Mouse (Mus musculus) stomach, postnatal 0 days (tissue): ENCODE measurements at regions not wholly inside any gene's neighbourhood (a gene's known extent, or its start where the extent isn't known, plus 50 kb on each side); places are given as distances from the start of the nearest gene placed in this dataset.

Source experiments
- ATAC-seq: fragments of 200-750 bp; cut with Nextera tagmentation; 2 replicates; pipeline ENCODE4 v1.8.0; 2017; ENCODE audit not compliant: low FRiP score, low TSS enrichment
- DNase-seq: peaks from one replicate; pipeline ENCODE4 v3.0.0-alpha.2; 2016; ENCODE audit warnings: low spot score
- H3K27ac ChIP-seq: fragments of 300-500 bp; sonication (generic); replicated peaks from 2 replicates; pipeline ENCODE4 v1.5.1; 2014; ENCODE audit warnings: mild to moderate bottlenecking, control low read depth
- H3K27me3 ChIP-seq: fragments of 300-500 bp; sonication (generic); 2 replicates; pipeline ENCODE4 v1.6.1; 2014; ENCODE audit warnings: low read length; ENCODE audit not compliant: control insufficient read depth, insufficient read depth
- H3K36me3 ChIP-seq: fragments of 300-500 bp; sonication (generic); 2 replicates; pipeline ENCODE4 v1.6.1; 2014; ENCODE audit warnings: low read length, mixed read lengths; ENCODE audit not compliant: control insufficient read depth, insufficient read depth
- H3K4me1 ChIP-seq: fragments of 300-500 bp; sonication (generic); replicated peaks from 2 replicates; pipeline ENCODE4 v1.6.1; 2014; ENCODE audit warnings: antibody characterized with exemption; ENCODE audit not compliant: control insufficient read depth, insufficient read depth
- H3K4me2 ChIP-seq: fragments of 300-500 bp; sonication (generic); replicated peaks from 2 replicates; pipeline ENCODE4 v1.6.1; 2014; ENCODE audit warnings: low read depth, mild to moderate bottlenecking, control low read depth, moderate library complexity
- H3K4me3 ChIP-seq: fragments of 300-500 bp; sonication (generic); 2 replicates; pipeline ENCODE4 v1.5.1; 2014; ENCODE audit warnings: low read depth, low read length, control low read depth
- H3K9ac ChIP-seq: fragments of 300-500 bp; sonication (generic); 2 replicates; pipeline ENCODE4 v1.6.1; 2014; ENCODE audit warnings: mild to moderate bottlenecking, low read length, control low read depth, mixed read lengths
- H3K9me3 ChIP-seq: fragments of 300-500 bp; sonication (generic); 2 replicates; pipeline ENCODE4 v1.6.1; 2016; ENCODE audit warnings: low read length; ENCODE audit not compliant: control insufficient read depth
- CTCF ChIP-seq: IDR thresholded peaks from 2 replicates; pipeline ENCODE4 v1.5.1; 2016; ENCODE audit warnings: antibody characterized with exemption, low read depth, mild to moderate bottlenecking, moderate library complexity
- EP300 ChIP-seq: optimal IDR thresholded peaks from 2 replicates; pipeline ENCODE3; 2016; ENCODE audit warnings: antibody characterized with exemption
- WGBS: fragments of 180-500 bp; shearing (Covaris S2); extraction: QIAGEN DNeasy Blood & Tissue Kit; methylation state at CpG from one replicate; pipeline ENCODE4 v1.1.7; 2014; 5-methylcytosine and 5-hydroxymethylcytosine counted together

DNA sequence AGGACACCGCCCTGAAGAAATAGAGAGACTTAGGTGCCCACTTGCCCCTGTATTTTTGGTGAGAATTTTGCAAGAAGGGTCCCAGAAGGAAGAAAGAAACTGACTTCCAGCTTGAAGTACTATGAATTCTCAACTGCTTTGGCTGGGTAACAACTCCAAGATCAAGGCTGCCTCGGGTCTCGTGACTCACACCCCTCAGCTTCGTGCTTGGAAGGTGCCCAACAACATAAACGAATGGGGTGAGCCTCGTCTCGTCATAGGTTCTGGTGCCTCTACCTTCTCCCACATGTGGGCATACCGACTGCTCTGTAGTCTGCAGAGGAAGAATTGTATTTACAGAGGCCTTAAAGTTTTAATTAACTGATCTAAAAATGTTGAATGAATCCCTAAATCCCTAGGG is 81.6 kb upstream of the Bach2 start:
- Histone ChIP-seq H3K36me3 (no peaks in the 10 kb centered on the region), H3K9ac (no peak overlapping the region), H3K27me3 (no peaks in the 10 kb centered on the region), H3K9me3 (no peaks in the 10 kb centered on the region), H3K4me3 (no peak overlapping the region), H3K4me1 (no peaks in the 10 kb centered on the region), H3K27ac (no peak overlapping the region), H3K4me2 (no peak overlapping the region)
- no peak for TF ChIP-seq EP300
- TF ChIP-seq CTCF: no peak
- WGBS: 32% methylated on average over 8 of the region's 8 CpGs
- ATAC-seq (no peak), DNase-seq (no peak)

DNA sequence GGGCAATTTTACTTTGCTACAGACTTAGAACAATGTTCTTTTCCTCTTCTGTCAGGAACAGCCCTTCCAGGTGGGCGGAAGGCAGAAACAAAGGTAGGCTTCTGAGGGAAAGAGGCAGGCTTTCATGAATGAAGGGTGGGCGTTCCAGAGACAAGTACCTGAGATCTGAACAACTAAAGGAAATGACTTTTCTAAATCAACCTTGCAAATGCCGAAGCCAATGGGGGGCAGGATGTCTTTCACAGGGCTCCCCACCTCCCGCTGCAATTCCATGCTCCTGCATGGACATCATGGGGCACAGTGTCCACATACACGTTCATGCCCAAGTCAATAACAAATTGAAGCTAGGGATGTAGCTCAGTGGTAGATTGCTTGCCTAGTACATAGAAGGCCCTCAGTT is 80.2 kb upstream of the Bach2 start:
- Histone ChIP-seq H3K4me3 (no peak overlapping the region), H3K4me1 (no peaks in the 10 kb centered on the region), H3K27me3 (no peaks in the 10 kb centered on the region), H3K9me3 (no peaks in the 10 kb centered on the region), H3K27ac (no peak overlapping the region), H3K9ac (no peak overlapping the region), H3K4me2 (no peak overlapping the region), H3K36me3 (no peaks in the 10 kb centered on the region)
- TF ChIP-seq CTCF (no peak), EP300 (no peak)
- DNase-seq (no peak), ATAC-seq (no peak)
- WGBS: 62% methylated on average over 5 of the region's 5 CpGs

DNA sequence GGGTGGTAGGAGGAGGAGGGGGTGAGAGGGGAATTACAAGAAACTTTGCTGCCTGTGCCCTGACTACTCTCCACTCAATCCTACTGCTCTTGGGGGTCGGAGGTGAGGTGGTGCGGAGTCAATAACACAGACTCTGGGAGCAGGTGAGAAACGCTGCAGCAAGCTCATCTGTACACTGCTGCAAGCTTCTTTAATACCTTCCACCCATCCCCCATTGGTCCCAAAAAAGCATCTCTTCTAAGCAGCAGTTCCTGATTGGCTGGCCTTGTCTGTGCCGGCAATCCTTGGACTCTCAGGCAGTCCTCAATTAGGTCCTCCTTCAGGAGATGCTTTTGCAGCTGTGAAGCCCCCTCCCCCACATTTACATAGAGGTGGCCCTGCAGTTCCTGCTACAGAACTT is 79.7 kb upstream of the Bach2 start:
- H3K36me3 ChIP-seq: no peaks in the 10 kb centered on the region
- H3K4me2 ChIP-seq: no peak overlapping the region
- no peak overlapping the region for H3K4me3 ChIP-seq
- no peak overlapping the region for H3K27ac ChIP-seq
- no peak for DNase-seq
- H3K9me3 ChIP-seq: no peaks in the 10 kb centered on the region
- no peak for TF ChIP-seq EP300
- no peak for TF ChIP-seq CTCF
- H3K27me3 ChIP-seq: no peaks in the 10 kb centered on the region
- no peak for ATAC-seq
- H3K9ac ChIP-seq: no peak overlapping the region
- WGBS: 65% methylated on average over 4 of the region's 4 CpGs
- no peaks in the 10 kb centered on the region for H3K4me1 ChIP-seq

DNA sequence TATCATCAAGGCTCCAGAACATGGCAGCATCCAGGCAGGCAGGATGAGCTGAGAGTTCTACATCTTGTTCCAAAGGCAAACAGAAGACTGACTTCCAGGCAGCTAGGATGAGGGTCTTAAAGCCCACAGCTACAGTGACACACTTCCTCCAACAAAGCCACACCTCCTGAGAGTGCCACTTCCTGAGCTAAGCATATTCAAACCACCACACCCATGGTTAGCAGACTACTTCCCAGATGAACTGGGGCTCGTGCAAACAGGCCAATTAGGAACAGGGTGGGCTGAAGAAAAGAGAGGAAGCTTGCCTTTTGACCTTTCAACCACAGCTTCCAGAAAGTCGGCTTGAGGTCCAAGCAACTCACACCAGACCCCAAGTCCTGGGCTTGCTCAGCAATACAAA is 77.8 kb upstream of the Bach2 start:
- TF ChIP-seq EP300 (no peak), CTCF (no peak)
- Histone ChIP-seq H3K36me3 (no peaks in the 10 kb centered on the region), H3K4me3 (no peak overlapping the region), H3K9me3 (no peaks in the 10 kb centered on the region), H3K27me3 (no peaks in the 10 kb centered on the region), H3K4me2 (no peak overlapping the region), H3K9ac (no peak overlapping the region), H3K27ac (no peak overlapping the region), H3K4me1 (no peaks in the 10 kb centered on the region)
- 41% methylated on average over 2 of the region's 2 CpGs for WGBS
- ATAC-seq (no peak), DNase-seq (no peak)

DNA sequence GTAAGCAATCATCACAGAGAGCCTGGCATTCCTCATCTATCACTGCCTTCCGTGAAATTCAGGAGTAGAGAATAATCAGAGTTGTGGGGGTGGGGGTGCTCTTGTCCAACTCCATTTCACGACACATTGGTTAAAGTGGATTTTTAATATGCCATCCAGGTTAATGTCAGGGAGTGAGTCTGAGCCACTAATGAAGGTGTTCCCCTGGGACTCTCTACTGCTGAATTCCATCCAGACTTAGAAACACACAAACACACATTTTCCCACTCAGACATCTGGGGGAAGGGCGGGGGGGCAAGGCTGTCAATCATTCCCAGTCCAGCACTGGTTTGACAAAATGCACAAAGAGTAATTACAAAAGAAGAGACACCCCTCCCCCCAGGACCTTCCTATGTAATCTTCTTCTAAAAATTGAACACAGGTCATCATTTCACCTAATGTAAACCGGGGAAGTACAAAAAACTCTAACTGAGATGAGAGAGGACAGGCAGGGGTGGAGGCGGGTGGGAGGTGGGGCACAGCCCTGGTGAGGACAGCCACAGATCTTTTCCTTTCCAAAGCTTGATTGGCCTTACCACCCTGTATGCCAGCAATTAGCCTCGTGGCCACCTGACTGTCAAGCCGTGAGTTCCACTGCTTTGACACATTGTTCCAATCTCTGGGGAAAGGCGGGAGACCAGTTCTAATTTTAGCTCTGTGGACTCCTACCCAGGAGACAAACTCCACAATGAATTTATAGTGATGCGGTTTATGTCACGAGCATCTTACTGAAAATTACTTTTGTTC is 76.5 kb upstream of the Bach2 start:
- H3K4me1 ChIP-seq: no peaks in the 10 kb centered on the region
- no peak for DNase-seq

DNA sequence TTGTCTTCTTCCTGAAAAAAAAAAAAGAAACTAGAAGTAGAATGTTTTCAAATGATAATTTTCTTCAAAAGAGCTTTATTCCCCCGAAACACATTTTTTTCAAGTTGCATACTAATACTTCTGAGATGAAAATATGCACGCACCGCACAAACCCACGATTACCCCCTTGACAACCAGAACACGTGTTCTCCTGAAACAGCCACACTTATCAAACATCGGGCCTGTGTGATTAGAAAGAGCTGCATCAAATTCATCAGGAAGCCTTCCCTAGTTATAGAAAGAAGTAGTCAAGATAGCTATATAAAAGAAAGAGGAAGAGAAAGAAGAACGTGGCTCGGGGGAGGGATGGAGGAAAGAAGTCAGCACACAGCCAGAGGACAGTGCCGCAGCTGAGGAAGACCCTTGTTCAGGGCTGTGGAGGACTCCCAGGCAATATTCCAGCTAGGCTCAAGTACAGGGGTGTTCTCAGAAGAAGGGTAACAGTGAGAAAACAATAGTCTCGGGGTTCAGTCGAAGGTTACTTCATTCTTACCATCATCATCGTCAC is 75.8 kb upstream of the Bach2 start:
- Histone ChIP-seq H3K36me3 (no peaks in the 10 kb centered on the region), H3K4me2 (no peak overlapping the region), H3K4me3 (no peak overlapping the region), H3K4me1 (no peaks in the 10 kb centered on the region), H3K9ac (no peak overlapping the region), H3K27ac (no peak overlapping the region), H3K27me3 (no peaks in the 10 kb centered on the region), H3K9me3 (no peaks in the 10 kb centered on the region)
- no peak for DNase-seq
- TF ChIP-seq EP300: no peak
- TF ChIP-seq CTCF: no peak
- no peak for ATAC-seq
- 86% methylated on average over 12 of the region's 12 CpGs for WGBS

More for the DNA sequence above, 76.5 kb upstream of the Bach2 start:
- ATAC-seq: no peak
- H3K9ac ChIP-seq: no peak overlapping the region
- 57% methylated on average over 10 of the region's 10 CpGs for WGBS
- no peaks in the 10 kb centered on the region for H3K36me3 ChIP-seq
- TF ChIP-seq CTCF: no peak
- no peak for TF ChIP-seq EP300
- H3K9me3 ChIP-seq: no peaks in the 10 kb centered on the region
- no peak overlapping the region for H3K4me2 ChIP-seq
- no peaks in the 10 kb centered on the region for H3K27me3 ChIP-seq
- H3K27ac ChIP-seq: no peak overlapping the region
- H3K4me3 ChIP-seq: no peak overlapping the region
